Mouse (Mus musculus): ENCODE data around the gene Hdc. TPM values are rescaled to one million over a fixed set of nuclear protein-coding genes. Genes with fewer than 3 reads are reported as not detected.

Hdc gene
- total and polyA plus RNA-seq, 3 experiments: 2.8 to 5.5 TPM; not detected in 1

DNA sequence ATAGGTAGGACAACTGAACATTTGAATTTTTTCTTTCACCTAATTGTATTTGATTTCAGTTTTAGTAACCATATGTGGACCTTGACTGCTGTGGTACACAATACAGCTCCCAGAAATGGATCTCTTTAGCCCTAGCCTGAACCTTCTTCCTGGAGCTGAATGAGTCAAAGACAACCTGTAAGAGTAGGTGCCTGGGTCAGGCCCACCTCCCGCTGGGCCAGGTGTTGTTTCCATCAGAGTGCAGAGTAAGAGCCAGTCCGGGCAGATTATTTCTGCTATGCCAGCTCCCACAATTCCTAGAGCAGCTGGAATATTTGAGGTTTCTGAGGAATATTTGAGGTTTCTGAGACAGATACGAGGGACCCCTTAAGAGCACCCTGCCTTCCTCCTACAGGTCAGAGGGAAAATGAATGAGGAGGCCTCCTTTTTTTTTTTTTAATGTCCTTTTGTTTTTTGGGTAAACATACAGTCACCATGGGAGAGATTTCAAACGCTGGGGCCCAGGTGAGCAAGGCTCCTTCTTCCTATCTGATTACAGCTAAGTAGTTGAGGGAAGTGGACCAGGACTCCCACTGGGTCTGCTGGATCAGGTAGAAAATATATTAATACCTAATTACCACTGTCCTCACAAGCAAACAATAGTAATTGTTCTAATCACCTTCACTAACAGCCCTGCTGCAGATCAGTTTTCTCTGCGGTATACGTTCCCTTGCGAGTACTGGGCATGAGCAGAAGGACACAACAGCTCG is 34.3 kb downstream of the Hdc start:
- no peaks in the 10 kb centered on the region for H3K9me3 ChIP-seq (replicated peaks; ENCODE audit: insufficient read depth, low read length)
- no peaks in the 10 kb centered on the region for H3K27me3 ChIP-seq (ENCODE audit: control insufficient read depth in 1 of 2, insufficient read depth in 2 of 2, low read length in 2 of 2)
- H3K4me3 ChIP-seq (ENCODE audit: control insufficient read depth in 1 of 2, insufficient read depth in 1 of 2, low read depth in 2 of 2, low read length in 2 of 2): no peak overlapping the region
- no peak for TF ChIP-seq CHD1 (IDR thresholded peaks at IDR 0.05; ENCODE audit: low read depth, low read length)
- no peak for TF ChIP-seq USF2 (IDR thresholded peaks at IDR 0.05; ENCODE audit: borderline replicate concordance in 1 of 2, insufficient read depth in 1 of 2, low read depth in 1 of 2, low read length in 2 of 2)
- no peak for TF ChIP-seq TCF12 (IDR thresholded peaks at IDR 0.05; ENCODE audit: low read depth, low read length)
- no peak for TF ChIP-seq ELF1 (IDR thresholded peaks at IDR 0.05; ENCODE audit: low read depth, low read length)
- no peak for TF ChIP-seq NELFE (IDR thresholded peaks at IDR 0.05; ENCODE audit: low read depth, low read length)
- TF ChIP-seq BHLHE40 (IDR thresholded peaks at IDR 0.05; ENCODE audit: borderline replicate concordance, low read depth, low read length): no peak
- no peak for TF ChIP-seq NRF1 (IDR thresholded peaks at IDR 0.05; ENCODE audit: insufficient read depth, low read depth, low read length, poor library complexity, severe bottlenecking)
- no peak for TF ChIP-seq MYC (IDR thresholded peaks at IDR 0.05; ENCODE audit: low read depth, low read length)
- no peak for TF ChIP-seq MEF2A (IDR thresholded peaks at IDR 0.05; ENCODE audit: extremely low read depth, insufficient replicate concordance, low read depth, low read length, poor library complexity, severe bottlenecking)
- TF ChIP-seq UBTF (IDR thresholded peaks at IDR 0.05; ENCODE audit: borderline replicate concordance, insufficient read depth, low read depth, low read length): no peak
- no peak for TF ChIP-seq MAZ (IDR thresholded peaks at IDR 0.05; ENCODE audit: low read depth, low read length)
- no peak for TF ChIP-seq EP300 (IDR thresholded peaks at IDR 0.05; ENCODE audit: low read depth in 1 of 2, low read length in 2 of 2)
- no peak for TF ChIP-seq KAT2A (conservative IDR thresholded peaks at IDR 0.05; ENCODE audit: low read depth, low read length)
- TF ChIP-seq POLR2A (IDR thresholded peaks at IDR 0.05; ENCODE audit: control insufficient read depth in 1 of 2, insufficient read depth in 1 of 2, low read depth in 1 of 2, low read length in 2 of 2, poor library complexity in 1 of 2): no peak
- TF ChIP-seq MXI1 (IDR thresholded peaks at IDR 0.05; ENCODE audit: low read depth, low read length): no peak
- no peak for TF ChIP-seq RAD21 (IDR thresholded peaks at IDR 0.05; ENCODE audit: low read depth, low read length)
- 0 out of 4 replicates have a peak, but pooled peaks cover 0 to 2% of the 10 kb centered on the region in 2 experiments for H3K36me3 ChIP-seq (ENCODE audit: control insufficient read depth in 1 of 2, insufficient read depth in 2 of 2, low read length in 2 of 2)
- H3K27ac ChIP-seq (ENCODE audit: control insufficient read depth, low read depth, low read length): no peak overlapping the region
- no peaks in the 10 kb centered on the region for H3K79me2 ChIP-seq (ENCODE audit: control insufficient read depth, insufficient read depth, low read length, poor library complexity)
- DNase-seq (ENCODE audit: low read depth, low spot score): no peak
- H3K4me1 ChIP-seq (ENCODE audit: control insufficient read depth in 1 of 2, insufficient read depth in 2 of 2, low read length in 2 of 2): no peaks in the 10 kb centered on the region
- H3K9ac ChIP-seq (ENCODE audit: control insufficient read depth, low read depth, low read length, poor library complexity, severe bottlenecking): no peak overlapping the region

DNA sequence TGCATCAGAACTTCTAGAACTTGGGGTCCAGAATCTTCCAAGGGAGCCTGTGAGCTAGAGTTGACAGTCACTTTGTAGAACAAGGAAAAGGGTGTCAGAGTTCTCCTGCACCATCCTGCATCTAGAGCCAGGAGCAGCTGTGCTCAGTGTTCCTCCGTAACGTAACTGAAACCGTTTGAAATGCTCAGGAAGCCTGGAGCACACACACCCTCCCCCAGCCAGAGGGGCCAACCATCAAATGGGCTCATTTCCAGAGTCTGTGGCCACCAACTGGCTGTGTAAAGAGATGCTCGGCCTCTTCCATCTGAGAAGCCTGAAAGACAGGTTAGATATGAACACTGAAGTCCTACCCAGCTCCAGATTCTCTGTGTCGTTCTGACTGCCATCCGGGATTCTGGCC is 35.1 kb downstream of the Hdc start:
- H3K36me3 ChIP-seq (ENCODE audit: control insufficient read depth in 1 of 2, insufficient read depth in 2 of 2, low read length in 2 of 2): 0 out of 4 replicates have a peak, but pooled peaks cover 0 to 2% of the 10 kb centered on the region in 2 experiments
- no peak for TF ChIP-seq ETS1 (IDR thresholded peaks at IDR 0.05; ENCODE audit: low read depth, low read length)
- TF ChIP-seq ELF1 (IDR thresholded peaks at IDR 0.05; ENCODE audit: low read depth, low read length): no peak
- no peak for TF ChIP-seq MAX (IDR thresholded peaks at IDR 0.05; ENCODE audit: low read length)
- TF ChIP-seq POLR2AphosphoS2 (IDR thresholded peaks at IDR 0.05; ENCODE audit: low read length): no peak
- no peak for TF ChIP-seq SMC3 (IDR thresholded peaks at IDR 0.05; ENCODE audit: low read depth, low read length)
- TF ChIP-seq E2F4 (IDR thresholded peaks at IDR 0.05; ENCODE audit: borderline replicate concordance, low read depth, low read length): no peak
- no peak for TF ChIP-seq ZKSCAN1 (IDR thresholded peaks at IDR 0.05; ENCODE audit: low read depth, low read length)
- TF ChIP-seq MYB (IDR thresholded peaks at IDR 0.05; ENCODE audit: low read depth, low read length): no peak
- no peak for TF ChIP-seq HCFC1 (IDR thresholded peaks at IDR 0.05; ENCODE audit: low read depth, low read length)
- no peak for TF ChIP-seq POLR2A (IDR thresholded peaks at IDR 0.05; ENCODE audit: control insufficient read depth in 1 of 2, insufficient read depth in 1 of 2, low read depth in 1 of 2, low read length in 2 of 2, poor library complexity in 1 of 2)
- no peak for TF ChIP-seq KAT2A (conservative IDR thresholded peaks at IDR 0.05; ENCODE audit: low read depth, low read length)
- no peak for TF ChIP-seq MAFK (IDR thresholded peaks at IDR 0.05; ENCODE audit: borderline replicate concordance, low read depth, low read length)
- TF ChIP-seq GABPA (IDR thresholded peaks at IDR 0.05; ENCODE audit: low read depth, low read length): no peak
- no peak for TF ChIP-seq CHD1 (IDR thresholded peaks at IDR 0.05; ENCODE audit: low read depth, low read length)
- no peak for TF ChIP-seq SIN3A (IDR thresholded peaks at IDR 0.05; ENCODE audit: low read length)
- DNase-seq (ENCODE audit: low read depth, low spot score): no peak
- H3K9ac ChIP-seq (ENCODE audit: control insufficient read depth, low read depth, low read length, poor library complexity, severe bottlenecking): no peak overlapping the region
- H3K27ac ChIP-seq (ENCODE audit: control insufficient read depth, low read depth, low read length): no peak overlapping the region
- no peaks in the 10 kb centered on the region for H3K9me3 ChIP-seq (replicated peaks; ENCODE audit: insufficient read depth, low read length)
- no peaks in the 10 kb centered on the region for H3K27me3 ChIP-seq (ENCODE audit: control insufficient read depth in 1 of 2, insufficient read depth in 2 of 2, low read length in 2 of 2)
- no peaks in the 10 kb centered on the region for H3K79me2 ChIP-seq (ENCODE audit: control insufficient read depth, insufficient read depth, low read length, poor library complexity)
- H3K4me1 ChIP-seq (ENCODE audit: control insufficient read depth in 1 of 2, insufficient read depth in 2 of 2, low read length in 2 of 2): no peaks in the 10 kb centered on the region
- no peak overlapping the region for H3K4me3 ChIP-seq (ENCODE audit: control insufficient read depth in 1 of 2, insufficient read depth in 1 of 2, low read depth in 2 of 2, low read length in 2 of 2)
